Mouse (Mus musculus): ENCODE results near the gene Gm5901. TPM values are rescaled to one million over a fixed set of nuclear protein-coding genes. Genes with fewer than 3 reads are reported as not detected.

Gm5901 gene
- polyA plus RNA-seq, 2 experiments, result not detected

DNA sequence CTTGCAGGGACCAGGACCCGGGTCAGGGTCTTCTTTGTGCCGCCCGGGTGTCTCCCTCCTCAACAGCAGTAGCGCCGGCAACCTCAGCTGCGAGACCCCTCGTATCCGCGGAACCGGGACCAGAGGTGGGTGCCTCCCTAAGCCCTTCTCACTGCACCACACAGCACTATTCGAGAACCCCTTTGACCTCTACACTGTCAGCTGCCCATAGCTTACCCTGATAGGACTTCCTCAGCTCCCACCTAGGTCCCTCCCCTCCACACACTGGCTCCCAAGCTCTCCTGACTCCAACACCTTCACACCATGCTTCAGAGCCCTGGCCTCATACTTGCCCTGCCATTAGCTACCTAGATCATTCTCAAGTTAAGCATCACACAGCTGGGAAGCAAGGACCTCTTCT is 51.2 kb downstream of the Gm5901 start:
- 5% methylated on average over 11 of the region's 11 CpGs for WGBS (ENCODE audit: insufficient replicate concordance)
- TF ChIP-seq CTCF (IDR thresholded peaks at IDR 0.05; ENCODE audit: low read depth) (no peak), EP300 (IDR thresholded peaks at IDR 0.05; ENCODE audit: low read depth) (no peak)
- H3K9ac ChIP-seq (replicated peaks), result no peak overlapping the region
- no peak for ATAC-seq (ENCODE audit: insufficient read depth)
- H3K4me2 ChIP-seq (ENCODE audit: low read depth), result no peak overlapping the region
- no peaks in the 10 kb centered on the region for H3K9me3 ChIP-seq (ENCODE audit: control insufficient read depth, low read length)
- H3K36me3 ChIP-seq (replicated peaks; ENCODE audit: control insufficient read depth, insufficient read depth, low read depth), result no peaks in the 10 kb centered on the region
- peaks cover 15% of the 10 kb centered on the region for H3K27me3 ChIP-seq (ENCODE audit: control insufficient read depth, insufficient read depth, low read length)
- H3K4me3 ChIP-seq (ENCODE audit: insufficient read depth in 1 of 2, low read depth in 2 of 2, low read length in 2 of 2), result no peak overlapping the region
- no peak for DNase-seq (ENCODE audit: low read depth in 3 of 3, low spot score in 3 of 3)
- H3K4me1 ChIP-seq (replicated peaks; ENCODE audit: control insufficient read depth in 2 of 2, insufficient read depth in 2 of 2, low read length in 1 of 2), result no peaks in the 10 kb centered on the region
- H3K27ac ChIP-seq, result no peak overlapping the region

Other genes starting within 250 kb of the Gm5901 start
- not detected in 2 replicates for gene Olfr683, start 228.0 kb upstream of the Gm5901 start, polyA plus RNA-seq (2012; rRNA removed)
- gene Olfr683, start 228.0 kb upstream of the Gm5901 start, polyA plus RNA-seq (2014; fragmentation: Nextera tagmentation; extraction: Ambion mirVana), result not detected in 2 replicates
- not detected in 2 replicates for gene Olfr684, start 211.4 kb upstream of the Gm5901 start, polyA plus RNA-seq (2012; rRNA removed)
- gene Olfr684, start 211.4 kb upstream of the Gm5901 start, polyA plus RNA-seq (2014; fragmentation: Nextera tagmentation; extraction: Ambion mirVana), result not detected in 2 replicates
- not detected in 2 replicates for gene Olfr685, start 189.0 kb upstream of the Gm5901 start, polyA plus RNA-seq (2012; rRNA removed)
- gene Olfr685, start 189.0 kb upstream of the Gm5901 start, polyA plus RNA-seq (2014; fragmentation: Nextera tagmentation; extraction: Ambion mirVana), result not detected in 2 replicates
- not detected in 2 replicates for gene Olfr686, start 167.6 kb upstream of the Gm5901 start, polyA plus RNA-seq (2012; rRNA removed)
- gene Olfr686, start 167.6 kb upstream of the Gm5901 start, polyA plus RNA-seq (2014; fragmentation: Nextera tagmentation; extraction: Ambion mirVana), result not detected in 2 replicates
- gene Olfr688, start 86.9 kb upstream of the Gm5901 start, polyA plus RNA-seq (2012; rRNA removed), result not detected in 2 replicates
- not detected in 2 replicates for gene Olfr688, start 86.9 kb upstream of the Gm5901 start, polyA plus RNA-seq (2014; fragmentation: Nextera tagmentation; extraction: Ambion mirVana)
- not detected in 2 replicates for gene Olfr689, start 63.9 kb upstream of the Gm5901 start, polyA plus RNA-seq (2012; rRNA removed)
- not detected in 2 replicates for gene Olfr689, start 63.9 kb upstream of the Gm5901 start, polyA plus RNA-seq (2014; fragmentation: Nextera tagmentation; extraction: Ambion mirVana)
- not detected in 2 replicates for gene Olfr690, start 40.9 kb upstream of the Gm5901 start, polyA plus RNA-seq (2012; rRNA removed)
- gene Olfr690, start 40.9 kb upstream of the Gm5901 start, polyA plus RNA-seq (2014; fragmentation: Nextera tagmentation; extraction: Ambion mirVana), result not detected in 2 replicates
- not detected in 2 replicates for gene Olfr691, start 32.8 kb upstream of the Gm5901 start, polyA plus RNA-seq (2012; rRNA removed)
- gene Olfr691, start 32.8 kb upstream of the Gm5901 start, polyA plus RNA-seq (2014; fragmentation: Nextera tagmentation; extraction: Ambion mirVana), result not detected in 2 replicates
- gene Olfr692, start 6.8 kb upstream of the Gm5901 start, polyA plus RNA-seq (2012; rRNA removed), result not detected in 2 replicates
- not detected in 2 replicates for gene Olfr692, start 6.8 kb upstream of the Gm5901 start, polyA plus RNA-seq (2014; fragmentation: Nextera tagmentation; extraction: Ambion mirVana)
- 8.1 and 8.7 TPM in 2 replicates for gene Fam160a2, start 25.0 kb downstream of the Gm5901 start, polyA plus RNA-seq (2012; rRNA removed)
- gene Fam160a2, start 25.0 kb downstream of the Gm5901 start, polyA plus RNA-seq (2014; fragmentation: Nextera tagmentation; extraction: Ambion mirVana), result 7.4 and 8.1 TPM in 2 replicates
- gene Cnga4, start 29.5 kb downstream of the Gm5901 start, polyA plus RNA-seq (2012; rRNA removed), result 0.02 TPM in 1 of 2 replicates, not detected in the other
- gene Cnga4, start 29.5 kb downstream of the Gm5901 start, polyA plus RNA-seq (2014; fragmentation: Nextera tagmentation; extraction: Ambion mirVana), result not detected in 2 replicates
- gene Cckbr, start 50.7 kb downstream of the Gm5901 start, polyA plus RNA-seq (2012; rRNA removed), result not detected in 2 replicates
- not detected in 2 replicates for gene Cckbr, start 50.7 kb downstream of the Gm5901 start, polyA plus RNA-seq (2014; fragmentation: Nextera tagmentation; extraction: Ambion mirVana)
- gene Cavin3, start 107.3 kb downstream of the Gm5901 start, polyA plus RNA-seq (2012; rRNA removed), result 2.3 and 2.6 TPM in 2 replicates
- gene Cavin3, start 107.3 kb downstream of the Gm5901 start, polyA plus RNA-seq (2014; fragmentation: Nextera tagmentation; extraction: Ambion mirVana), result 4.1 and 4.7 TPM in 2 replicates
- 9.3 and 11.5 TPM in 2 replicates for gene Smpd1, start 179.3 kb downstream of the Gm5901 start, polyA plus RNA-seq (2012; rRNA removed)
- gene Smpd1, start 179.3 kb downstream of the Gm5901 start, polyA plus RNA-seq (2014; fragmentation: Nextera tagmentation; extraction: Ambion mirVana), result 22.3 and 25.2 TPM in 2 replicates
- 2.1 and 3.0 TPM in 2 replicates for gene Apbb1, start 206.6 kb downstream of the Gm5901 start, polyA plus RNA-seq (2012; rRNA removed)
- 1.6 and 2.3 TPM in 2 replicates for gene Apbb1, start 206.6 kb downstream of the Gm5901 start, polyA plus RNA-seq (2014; fragmentation: Nextera tagmentation; extraction: Ambion mirVana)
- 203 and 207 TPM in 2 replicates for gene Hpx, start 225.1 kb downstream of the Gm5901 start, polyA plus RNA-seq (2012; rRNA removed)
- gene Hpx, start 225.1 kb downstream of the Gm5901 start, polyA plus RNA-seq (2014; fragmentation: Nextera tagmentation; extraction: Ambion mirVana), result 276 and 285 TPM in 2 replicates